Mouse (Mus musculus) G1E-ER4 (cell line): ENCODE measurements around the gene Ngf. TPM values are rescaled to one million over a fixed set of nuclear protein-coding genes. Genes with fewer than 3 reads are reported as not detected.

Experiments used
- GATA1 ChIP-seq: IDR thresholded peaks from one replicate; pipeline ENCODE4 v1.8.0; 2012; ENCODE audit warnings: low read length, inconsistent platforms
- polyA plus RNA-seq: library from polyadenylated mRNA; stranded (reverse); fragments of >175 nt; gene quantifications from 2 replicates; pipeline ENCODE4 v1.2.3, GENCODE M21; 2012

Gene Ngf
- polyA plus RNA-seq, 1 experiment, result not detected

DNA sequence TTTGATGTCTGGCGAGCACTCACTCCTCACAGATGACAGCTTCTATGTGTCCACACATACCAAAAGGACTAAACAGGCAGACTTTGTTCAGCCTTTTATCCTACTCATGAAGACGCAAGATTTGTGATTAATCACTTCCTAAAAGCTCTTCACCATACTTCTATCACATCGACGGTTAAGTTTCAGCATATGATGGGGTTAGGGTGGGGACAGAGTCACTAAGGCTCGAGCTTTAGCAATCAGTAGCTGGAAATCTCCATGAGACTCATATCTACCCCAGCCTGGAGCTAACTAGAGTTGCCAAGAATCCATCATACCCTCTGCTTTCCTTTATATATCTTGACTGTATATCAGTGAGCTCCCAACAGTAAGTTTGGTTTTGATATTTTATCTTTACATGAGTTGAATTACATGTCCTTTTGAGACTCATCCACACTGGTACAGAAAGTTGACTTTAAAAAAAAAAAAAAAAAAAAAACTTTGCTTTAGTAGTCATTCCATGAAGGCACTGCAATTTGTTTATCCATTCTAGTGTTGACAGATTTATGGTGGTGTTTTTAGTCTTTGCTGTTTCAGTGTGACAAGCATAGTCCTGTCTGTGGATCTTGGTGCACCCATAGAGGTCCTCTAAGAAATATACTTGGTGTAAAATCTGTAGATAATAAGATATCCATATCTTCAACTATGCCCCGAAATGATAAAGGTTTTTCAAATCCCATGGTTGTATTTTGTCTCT, 84.4 kb downstream of the Ngf start:
- TF ChIP-seq GATA1, result no peak

DNA sequence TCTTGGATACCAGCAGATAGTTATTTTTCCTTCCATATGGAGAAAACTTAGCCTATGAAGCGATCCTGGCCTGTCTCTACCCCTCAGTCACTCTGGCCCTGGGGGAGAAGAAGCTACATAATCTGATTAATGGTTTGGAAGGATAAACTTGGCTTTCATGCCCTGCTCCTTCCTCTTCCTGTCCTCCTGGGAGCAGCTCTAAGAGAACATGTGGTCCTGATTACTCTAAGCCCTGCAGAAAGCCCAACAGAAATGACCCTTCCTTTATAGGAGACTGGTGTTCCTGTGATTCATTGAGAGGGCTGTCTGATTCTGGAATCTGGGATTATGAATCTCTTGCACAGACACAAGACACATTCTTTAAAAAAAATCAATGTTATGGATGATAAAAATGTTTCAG, 86.4 kb downstream of the Ngf start:
- no peak for TF ChIP-seq GATA1

DNA sequence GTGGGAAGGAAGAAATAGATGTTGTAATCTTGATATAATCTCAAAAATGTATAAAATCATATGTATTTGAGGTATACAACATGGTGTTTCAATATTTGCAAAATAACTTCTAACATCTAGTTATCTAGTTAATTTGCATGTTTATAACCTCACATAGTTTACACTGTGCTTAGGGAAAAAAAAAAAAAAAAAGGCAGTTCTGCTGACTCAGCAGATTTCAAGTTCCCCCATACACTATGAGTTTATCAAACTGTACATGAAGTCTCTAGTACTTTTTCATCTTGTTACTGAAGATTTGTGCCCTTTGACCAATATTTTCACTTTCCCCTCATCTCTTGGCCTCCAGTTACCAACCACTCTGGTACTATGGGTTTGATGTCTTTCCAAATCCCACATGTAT, 86.9 kb downstream of the Ngf start:
- no peak for TF ChIP-seq GATA1
